Mouse (Mus musculus) embryonic facial prominence, embryonic 12.5 days (tissue): ENCODE results near the gene Mfap2. TPM values are rescaled to one million over a fixed set of nuclear protein-coding genes. Genes with fewer than 3 reads are reported as not detected.

Experiments
- ATAC-seq: fragments of 200-750 bp; cut with Nextera tagmentation; 2 replicates; pipeline ENCODE4 v1.8.0; 2017; ENCODE audit not compliant: insufficient number of reproducible peaks, insufficient read depth, low FRiP score, low TSS enrichment
- H3K27ac ChIP-seq: fragments of 300-500 bp; sonication (generic); 2 replicates; pipeline ENCODE4 v1.5.1; 2016; ENCODE audit warnings: mild to moderate bottlenecking
- H3K27me3 ChIP-seq: fragments of 300-500 bp; sonication (generic); 2 replicates; pipeline ENCODE4 v1.6.1; 2016; ENCODE audit warnings: mild to moderate bottlenecking, moderate library complexity
- H3K36me3 ChIP-seq: fragments of 300-500 bp; sonication (generic); 2 replicates; pipeline ENCODE4 v1.6.1; 2016; ENCODE audit warnings: mild to moderate bottlenecking
- H3K4me1 ChIP-seq: fragments of 300-500 bp; sonication (generic); 2 replicates; pipeline ENCODE4 v1.6.1; 2016
- H3K4me2 ChIP-seq: fragments of 300-500 bp; sonication (generic); replicated peaks from 2 replicates; pipeline ENCODE4 v1.6.1; 2016; ENCODE audit warnings: mild to moderate bottlenecking, moderate library complexity
- H3K4me3 ChIP-seq: fragments of 300-500 bp; sonication (generic); 2 replicates; pipeline ENCODE4 v1.5.1; 2016; ENCODE audit warnings: mild to moderate bottlenecking
- H3K9ac ChIP-seq: fragments of 300-500 bp; sonication (generic); 2 replicates; pipeline ENCODE4 v1.6.1; 2016; ENCODE audit warnings: mild to moderate bottlenecking, moderate library complexity
- H3K9me3 ChIP-seq: fragments of 300-500 bp; sonication (generic); 2 replicates; pipeline ENCODE4 v1.6.1; 2016; ENCODE audit warnings: mild to moderate bottlenecking, moderate library complexity
- WGBS: fragments of 180-500 bp; shearing (Covaris S2); methylation state at CpG from one replicate; pipeline ENCODE4 v1.1.7; 2016; 5-methylcytosine and 5-hydroxymethylcytosine counted together
- polyA plus RNA-seq: library from polyadenylated mRNA; unstranded; fragments of >200 nt; fragmentation: Nextera tagmentation; extraction: Ambion mirVana; gene quantifications from 2 replicates; pipeline ENCODE4 v1.2.1, GENCODE M21; 2016

Mfap2 gene
- polyA plus RNA-seq, 1 experiment from 2014 or later, result 646 TPM

GRCm38 (mm10) chr4:141033606-141034549, 23.7 kb downstream of the Mfap2 start:
- no peak for ATAC-seq
- no peaks in the 10 kb centered on the region for H3K4me1 ChIP-seq
- WGBS, result 81% methylated on average over 27 of the region's 27 CpGs
- H3K27ac ChIP-seq, result no peak overlapping the region
- H3K9ac ChIP-seq, result peak overlapping the region; percentile 17; the same call in 1 of the 2 replicates
- no peak overlapping the region for H3K4me2 ChIP-seq
- no peak overlapping the region for H3K4me3 ChIP-seq
- H3K27me3 ChIP-seq, result no peaks in the 10 kb centered on the region
- peaks cover 76% of the 10 kb centered on the region for H3K36me3 ChIP-seq
- H3K9me3 ChIP-seq, result no peaks in the 10 kb centered on the region

- no peaks in the 10 kb centered on the region for H3K4me1 ChIP-seq
- no peaks in the 10 kb centered on the region for H3K27me3 ChIP-seq
- H3K36me3 ChIP-seq, result peaks cover 59% of the 10 kb centered on the region
- no peak overlapping the region for H3K9ac ChIP-seq
- 45% methylated on average over 12 of the region's 12 CpGs for WGBS
- no peak for ATAC-seq
- H3K27ac ChIP-seq, result no peak overlapping the region
- H3K4me3 ChIP-seq, result no peak overlapping the region
- no peak overlapping the region for H3K4me2 ChIP-seq
- H3K9me3 ChIP-seq, result no peaks in the 10 kb centered on the region
Observed at GRCm38 (mm10) chr4:141041117-141041516, 30.9 kb downstream of the Mfap2 start.

- Histone ChIP-seq H3K4me2 (no peak overlapping the region), H3K27ac (peak overlapping the region; percentile 54; the same call in 1 of the 2 replicates), H3K27me3 (no peaks in the 10 kb centered on the region), H3K9me3 (no peaks in the 10 kb centered on the region), H3K4me3 (no peak overlapping the region), H3K9ac (no peak overlapping the region), H3K36me3 (peaks cover 49% of the 10 kb centered on the region), H3K4me1 (peaks cover 2% of the 10 kb centered on the region; the same call in 1 of the 2 replicates)
- WGBS, result 21% methylated on average over 8 of the region's 8 CpGs
- no peak for ATAC-seq
Observed at GRCm38 (mm10) chr4:141044816-141045215, 34.6 kb downstream of the Mfap2 start.

- no peak overlapping the region for H3K4me2 ChIP-seq
- H3K9me3 ChIP-seq, result no peaks in the 10 kb centered on the region
- H3K9ac ChIP-seq, result no peak overlapping the region
- no peak for ATAC-seq
- peaks cover 14% of the 10 kb centered on the region for H3K4me1 ChIP-seq
- H3K36me3 ChIP-seq, result peaks cover 20% of the 10 kb centered on the region
- WGBS, result 84% methylated on average over 17 of the region's 17 CpGs
- H3K27ac ChIP-seq, result 0 out of 2 replicates have a peak overlapping the region, but pooled peaks have one; percentile 18
- H3K27me3 ChIP-seq, result no peaks in the 10 kb centered on the region
- H3K4me3 ChIP-seq, result no peak overlapping the region
Observed at GRCm38 (mm10) chr4:141048810-141049475, 38.7 kb downstream of the Mfap2 start.

- 39% methylated on average over 4 of the region's 4 CpGs for WGBS
- Histone ChIP-seq H3K27ac (0 out of 2 replicates have a peak overlapping the region, but pooled peaks have one; percentile 18), H3K4me3 (no peak overlapping the region), H3K9me3 (no peaks in the 10 kb centered on the region), H3K9ac (peak overlapping the region; percentile 29; the same call in 1 of the 2 replicates), H3K27me3 (no peaks in the 10 kb centered on the region), H3K4me1 (peaks cover 18% of the 10 kb centered on the region), H3K36me3 (peaks cover 21% of the 10 kb centered on the region), H3K4me2 (no peak overlapping the region)
- no peak for ATAC-seq
Observed at GRCm38 (mm10) chr4:141049476-141049835, 39.2 kb downstream of the Mfap2 start.

- H3K4me1 ChIP-seq, result peaks cover 18% of the 10 kb centered on the region
- WGBS, result 90% methylated on average over 12 of the region's 12 CpGs
Observed at GRCm38 (mm10) chr4:141052442-141052841, 42.2 kb downstream of the Mfap2 start.

GRCm38 (mm10) chr4:141053138-141053537, 42.9 kb downstream of the Mfap2 start:
- Histone ChIP-seq H3K27me3 (no peaks in the 10 kb centered on the region), H3K9ac (peak overlapping the region; percentile 42), H3K4me3 (no peak overlapping the region), H3K27ac (peak overlapping the region; percentile 72; the same call in 1 of the 2 replicates), H3K4me2 (peak overlapping the region; percentile 33), H3K36me3 (peaks cover 34% of the 10 kb centered on the region), H3K9me3 (no peaks in the 10 kb centered on the region), H3K4me1 (peaks cover 18% of the 10 kb centered on the region)
- WGBS, result 42% methylated on average over 8 of the region's 8 CpGs
- ATAC-seq, result no peak

More at GRCm38 (mm10) chr4:141052442-141052841, 42.2 kb downstream of the Mfap2 start:
- H3K9ac ChIP-seq, result no peak overlapping the region
- H3K4me3 ChIP-seq, result no peak overlapping the region
- no peaks in the 10 kb centered on the region for H3K27me3 ChIP-seq
- no peaks in the 10 kb centered on the region for H3K9me3 ChIP-seq
- no peak overlapping the region for H3K4me2 ChIP-seq
- peaks cover 29% of the 10 kb centered on the region for H3K36me3 ChIP-seq
- no peak overlapping the region for H3K27ac ChIP-seq
- no peak for ATAC-seq

GRCm38 (mm10) chr4:141053568-141054161, 43.4 kb downstream of the Mfap2 start:
- H3K4me1 ChIP-seq, result peaks cover 20% of the 10 kb centered on the region
- no peaks in the 10 kb centered on the region for H3K27me3 ChIP-seq
- H3K4me2 ChIP-seq, result peak overlapping the region; percentile 33
- peak overlapping the region; percentile 42 for H3K9ac ChIP-seq
- WGBS, result 19% methylated on average over 15 of the region's 17 CpGs
- peaks cover 34% of the 10 kb centered on the region for H3K36me3 ChIP-seq
- H3K9me3 ChIP-seq, result no peaks in the 10 kb centered on the region
- H3K27ac ChIP-seq, result peak overlapping the region; percentile 72
- 0 out of 2 replicates have a peak overlapping the region, but pooled peaks have one; percentile 9 for H3K4me3 ChIP-seq
- ATAC-seq, result peak; percentile 24; the same call in 1 of the 2 replicates

- ATAC-seq, result no peak
- no peak overlapping the region for H3K4me2 ChIP-seq
- H3K36me3 ChIP-seq, result peaks cover 32% of the 10 kb centered on the region; the same call in 1 of the 2 replicates
- 93% methylated on average over 10 of the region's 10 CpGs for WGBS
- H3K4me1 ChIP-seq, result peaks cover 30% of the 10 kb centered on the region
- no peaks in the 10 kb centered on the region for H3K9me3 ChIP-seq
- no peak overlapping the region for H3K4me3 ChIP-seq
- H3K27ac ChIP-seq, result no peak overlapping the region
- H3K9ac ChIP-seq, result no peak overlapping the region
- no peaks in the 10 kb centered on the region for H3K27me3 ChIP-seq
Observed at GRCm38 (mm10) chr4:141056970-141057369, 46.8 kb downstream of the Mfap2 start.

GRCm38 (mm10) chr4:141058835-141059234, 48.6 kb downstream of the Mfap2 start:
- WGBS, result 81% methylated on average over 8 of the region's 9 CpGs
- 0 out of 2 replicates have a peak overlapping the region, but pooled peaks have one; percentile 65 for H3K4me2 ChIP-seq
- no peak overlapping the region for H3K27ac ChIP-seq
- no peaks in the 10 kb centered on the region for H3K27me3 ChIP-seq
- no peak overlapping the region for H3K9ac ChIP-seq
- peaks cover 31% of the 10 kb centered on the region; the same call in 1 of the 2 replicates for H3K36me3 ChIP-seq
- H3K9me3 ChIP-seq, result no peaks in the 10 kb centered on the region
- ATAC-seq, result no peak
- no peak overlapping the region for H3K4me3 ChIP-seq
- H3K4me1 ChIP-seq, result peaks cover 20% of the 10 kb centered on the region
